Mouse (Mus musculus) kidney, postnatal 36 days (tissue): ENCODE results near the gene Krt35.

Source experiments
- DNase-seq, 2 experiments: peaks; one replicate each; pipeline ENCODE4 v3.0.0; 2021 to 2022; ENCODE audit warnings: mixed read lengths in 2 of 2

Krt35 gene

GRCm38 (mm10) chr11:100096141-100096540 lies at the start of gene Krt35:
Krt35 (minus strand) TSS chr11:100096241.
- DNase-seq = no peak

GRCm38 (mm10) chr11:100145104-100145503 lies 49.1 kb upstream of the Krt35 start:
- peak; percentile 9 to 45 for DNase-seq

- peak; percentile 27 to 34 for DNase-seq
Observed at GRCm38 (mm10) chr11:100140966-100141365, 44.9 kb upstream of the Krt35 start.

GRCm38 (mm10) chr11:100139391-100139790 lies 43.4 kb upstream of the Krt35 start:
- DNase-seq = no peak

- no peak for DNase-seq
Observed at GRCm38 (mm10) chr11:100138809-100139208, 42.8 kb upstream of the Krt35 start.

GRCm38 (mm10) chr11:100137693-100138092 lies 41.7 kb upstream of the Krt35 start:
- DNase-seq = no peak

GRCm38 (mm10) chr11:100136559-100136958 lies 40.5 kb upstream of the Krt35 start:
- no peak for DNase-seq

GRCm38 (mm10) chr11:100135731-100136130 lies 39.7 kb upstream of the Krt35 start, which contains the start of gene Krt15:
Krt15 (minus strand) TSS chr11:100135928.
- no peak for DNase-seq

- DNase-seq = no peak
Observed at GRCm38 (mm10) chr11:100124901-100125300, 28.9 kb upstream of the Krt35 start.

- no peak for DNase-seq
Observed at GRCm38 (mm10) chr11:100121466-100121865, 25.4 kb upstream of the Krt35 start, which contains the start of gene Krt13. Krt13 (minus strand) TSS chr11:100121566.

- DNase-seq = no peak
Observed at GRCm38 (mm10) chr11:100120331-100120730, 24.3 kb upstream of the Krt35 start.

- DNase-seq = no peak
Observed at GRCm38 (mm10) chr11:100113742-100114029, 17.6 kb upstream of the Krt35 start.

- DNase-seq = no peak
Observed at GRCm38 (mm10) chr11:100112935-100113741, 17.1 kb upstream of the Krt35 start.

GRCm38 (mm10) chr11:100105576-100106122 lies 9.6 kb upstream of the Krt35 start, which contains the start of gene Krt36:
Krt36 (minus strand) TSS chr11:100105626.
- DNase-seq = no peak

- no peak for DNase-seq
Observed at GRCm38 (mm10) chr11:100102693-100103429, 6.8 kb upstream of the Krt35 start.

GRCm38 (mm10) chr11:100100391-100100790 lies 4.3 kb upstream of the Krt35 start:
- no peak for DNase-seq

- DNase-seq = no peak
Observed at GRCm38 (mm10) chr11:100097819-100098218, 1.8 kb upstream of the Krt35 start.

GRCm38 (mm10) chr11:100088378-100089025 lies 7.5 kb downstream of the Krt35 start:
- DNase-seq = no peak

GRCm38 (mm10) chr11:100087861-100088260 lies 8.2 kb downstream of the Krt35 start, which contains the start of gene Krt32:
Krt32 (minus strand) TSS chr11:100088226.
- DNase-seq = no peak

- DNase-seq = no peak
Observed at GRCm38 (mm10) chr11:100073873-100074272, 22.2 kb downstream of the Krt35 start.

- DNase-seq = no peak
Observed at GRCm38 (mm10) chr11:100067293-100068036, 28.6 kb downstream of the Krt35 start.
